Mouse (Mus musculus) midbrain, embryonic 12.5 days (tissue): ENCODE results near the gene Gmeb1. TPM values are rescaled to one million over a fixed set of nuclear protein-coding genes. Genes with fewer than 3 reads are reported as not detected.
"Not testable (repeated sequence)": the region's sequence is repeated elsewhere in the genome, so short reads cannot be mapped to it uniquely, and the experiment has no call there.

Experiments
- ATAC-seq: fragments of 200-750 bp; cut with Nextera tagmentation; 2 replicates; pipeline ENCODE4 v1.8.0; 2017; ENCODE audit warnings: low read depth, moderate TSS enrichment, moderate library complexity; ENCODE audit not compliant: low FRiP score
- H3K27ac ChIP-seq: fragments of 300-500 bp; sonication (generic); replicated peaks from 2 replicates; pipeline ENCODE4 v1.5.1; 2016; ENCODE audit warnings: mild to moderate bottlenecking
- H3K27me3 ChIP-seq: fragments of 300-500 bp; sonication (generic); 2 replicates; pipeline ENCODE4 v1.6.1; 2016; ENCODE audit warnings: mild to moderate bottlenecking
- H3K36me3 ChIP-seq: fragments of 300-500 bp; sonication (generic); 2 replicates; pipeline ENCODE4 v1.6.1; 2016
- H3K4me1 ChIP-seq: fragments of 300-500 bp; sonication (generic); 2 replicates; pipeline ENCODE4 v1.6.1; 2016
- H3K4me2 ChIP-seq: fragments of 300-500 bp; sonication (generic); replicated peaks from 2 replicates; pipeline ENCODE4 v1.6.1; 2016; ENCODE audit warnings: mild to moderate bottlenecking, moderate library complexity
- H3K4me3 ChIP-seq: fragments of 300-500 bp; sonication (generic); 2 replicates; pipeline ENCODE4 v1.5.1; 2016; ENCODE audit warnings: mild to moderate bottlenecking
- H3K9ac ChIP-seq: fragments of 300-500 bp; sonication (generic); replicated peaks from 2 replicates; pipeline ENCODE4 v1.6.1; 2016; ENCODE audit warnings: mild to moderate bottlenecking, moderate library complexity
- H3K9me3 ChIP-seq: fragments of 300-500 bp; sonication (generic); 2 replicates; pipeline ENCODE4 v1.6.1; 2016; ENCODE audit warnings: mild to moderate bottlenecking
- WGBS: fragments of 180-500 bp; shearing (Covaris S2); methylation state at CpG from one replicate; pipeline ENCODE4 v1.1.7; 2016; 5-methylcytosine and 5-hydroxymethylcytosine counted together
- polyA plus RNA-seq: library from polyadenylated mRNA; unstranded; fragments of >200 nt; fragmentation: Nextera tagmentation; extraction: Ambion mirVana; gene quantifications from 2 replicates; pipeline ENCODE4 v1.2.1, GENCODE M21; 2016

The Gmeb1 gene
- polyA plus RNA-seq, 1 experiment from 2014 or later: 46.4 TPM

DNA sequence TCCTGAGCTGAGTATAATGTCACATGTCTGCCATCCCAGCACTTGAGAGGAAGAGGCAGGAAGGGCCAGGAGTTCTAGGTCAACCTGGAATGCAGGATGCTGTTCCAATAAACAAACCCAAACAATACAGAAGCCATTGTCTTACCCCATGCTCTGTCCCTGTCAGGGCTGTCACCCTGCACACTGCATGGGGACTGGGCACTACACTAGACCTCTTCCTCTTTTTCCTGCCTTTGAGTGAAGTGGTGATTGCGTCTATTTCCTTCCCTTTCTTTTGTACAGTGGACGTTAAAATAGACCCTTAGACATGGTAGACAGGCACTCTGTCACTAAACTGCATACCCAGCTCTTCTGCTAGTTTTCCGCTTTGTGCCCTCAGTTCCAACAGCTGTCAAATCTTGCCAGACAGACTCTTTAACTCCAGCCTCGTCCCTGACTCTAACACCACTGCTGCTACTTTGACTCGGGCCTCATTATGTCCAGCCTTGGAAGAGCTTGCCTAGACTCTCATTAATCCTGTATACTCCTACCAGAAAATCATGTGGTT lies 13.9 kb downstream of the Gmeb1 start:
- Histone ChIP-seq H3K4me3 (no peak overlapping the region), H3K27me3 (no peaks in the 10 kb centered on the region), H3K27ac (no peak overlapping the region), H3K4me1 (no peaks in the 10 kb centered on the region), H3K9ac (no peak overlapping the region), H3K4me2 (no peak overlapping the region), H3K36me3 (peaks cover 92% of the 10 kb centered on the region), H3K9me3 (no peaks in the 10 kb centered on the region)
- ATAC-seq: no peak
- WGBS: 90% methylated on average over 5 of the region's 5 CpGs

DNA sequence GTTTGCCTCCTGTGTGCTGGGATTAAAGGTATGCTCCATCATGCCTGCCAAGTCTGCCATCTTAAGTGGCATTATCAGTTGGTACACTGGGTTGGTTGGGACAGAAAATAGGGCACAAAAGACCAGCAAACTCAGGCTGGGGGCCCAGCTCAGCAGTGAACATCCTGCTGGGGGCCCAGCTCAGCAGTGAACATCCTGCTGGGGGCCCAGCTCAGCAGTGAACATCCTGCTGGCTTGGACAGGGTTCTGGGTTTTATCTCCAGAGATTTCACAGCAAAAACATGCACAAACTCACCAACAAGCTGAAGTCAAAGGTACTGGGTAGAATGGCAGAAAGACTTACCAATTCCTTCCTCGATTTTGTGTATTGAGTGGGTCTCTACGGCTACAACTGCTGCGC lies 15.8 kb downstream of the Gmeb1 start:
- Histone ChIP-seq H3K4me2 (no peak overlapping the region), H3K9me3 (no peaks in the 10 kb centered on the region), H3K27ac (no peak overlapping the region), H3K4me1 (no peaks in the 10 kb centered on the region), H3K27me3 (no peaks in the 10 kb centered on the region), H3K9ac (no peak overlapping the region), H3K36me3 (peaks cover 92% of the 10 kb centered on the region), H3K4me3 (no peak overlapping the region)
- WGBS: 95% methylated on average over 3 of the region's 3 CpGs
- ATAC-seq: no peak

DNA sequence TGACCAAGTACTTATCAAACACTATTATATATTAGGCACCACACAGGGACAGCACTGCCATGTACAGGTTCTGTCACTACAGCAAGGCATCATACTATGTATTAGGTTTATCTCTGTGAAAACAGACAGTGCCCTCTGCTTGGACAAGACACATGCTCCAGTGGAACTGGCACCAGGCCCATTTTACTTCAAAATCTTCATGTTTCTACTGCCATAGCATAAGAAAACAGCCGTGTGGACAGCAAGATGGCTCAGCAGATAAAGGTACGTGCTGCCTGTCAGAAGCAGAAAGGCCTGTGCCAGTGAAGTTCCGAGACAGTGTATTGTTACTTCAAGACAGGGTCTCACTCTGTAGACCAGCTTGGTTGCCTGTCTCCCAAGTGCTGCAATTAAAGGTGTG lies 20.2 kb downstream of the Gmeb1 start:
- WGBS: 94% methylated on average over 3 of the region's 3 CpGs
- H3K4me1 ChIP-seq: no peaks in the 10 kb centered on the region
- no peak overlapping the region for H3K4me2 ChIP-seq
- no peak for ATAC-seq
- no peak overlapping the region for H3K4me3 ChIP-seq
- H3K27ac ChIP-seq: no peak overlapping the region
- H3K9ac ChIP-seq: no peak overlapping the region
- no peaks in the 10 kb centered on the region for H3K9me3 ChIP-seq
- peaks cover 95% of the 10 kb centered on the region for H3K36me3 ChIP-seq
- no peaks in the 10 kb centered on the region for H3K27me3 ChIP-seq

DNA sequence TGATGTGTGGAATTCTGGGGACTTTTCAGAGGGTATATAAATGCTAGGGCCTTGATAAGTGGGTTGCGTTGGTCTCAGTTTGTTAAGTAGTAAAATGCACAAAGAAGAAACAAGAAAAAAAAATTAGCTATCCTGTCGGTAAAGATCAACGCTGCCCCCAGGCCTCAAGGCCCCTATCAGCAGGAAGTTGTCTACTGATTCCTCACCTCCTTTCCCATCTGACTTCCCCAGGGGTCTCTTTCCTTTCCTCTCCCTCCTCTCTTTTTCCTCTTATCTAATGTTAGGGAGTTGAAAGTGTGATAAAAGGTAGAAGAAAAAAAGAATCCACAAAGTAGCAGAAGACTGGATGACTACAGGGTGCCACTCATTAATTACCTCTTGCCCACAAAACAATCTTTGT lies 21.0 kb downstream of the Gmeb1 start:
- peaks cover 93% of the 10 kb centered on the region for H3K36me3 ChIP-seq
- H3K9me3 ChIP-seq: no peaks in the 10 kb centered on the region
- H3K4me3 ChIP-seq: no peak overlapping the region
- no peaks in the 10 kb centered on the region for H3K27me3 ChIP-seq
- WGBS: 97% methylated on average over 3 of the region's 3 CpGs
- H3K4me2 ChIP-seq: no peak overlapping the region
- H3K27ac ChIP-seq: no peak overlapping the region
- H3K9ac ChIP-seq: no peak overlapping the region
- no peak for ATAC-seq
- no peaks in the 10 kb centered on the region for H3K4me1 ChIP-seq

DNA sequence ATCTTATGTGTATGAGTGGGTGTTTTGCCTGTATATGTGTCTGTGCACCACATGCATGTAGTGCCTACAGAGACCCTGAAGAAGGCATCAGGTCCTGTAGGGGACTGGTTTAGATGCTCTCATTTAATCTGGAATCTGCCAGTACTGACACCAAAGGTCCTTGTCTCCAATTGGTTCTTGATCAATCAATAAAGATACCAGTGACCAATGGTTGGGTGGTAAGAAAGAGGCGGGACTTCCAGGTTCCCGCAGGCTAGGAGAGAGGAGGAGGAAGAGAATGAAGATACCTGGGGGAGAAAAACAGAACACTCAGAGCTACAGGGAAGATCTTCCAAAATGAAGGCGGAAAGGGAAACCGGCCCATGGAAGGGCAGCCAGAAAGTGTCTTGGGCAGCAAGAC lies 23.0 kb downstream of the Gmeb1 start:
- H3K9ac ChIP-seq: no peak overlapping the region
- H3K36me3 ChIP-seq: peaks cover 93% of the 10 kb centered on the region
- H3K4me2 ChIP-seq: no peak overlapping the region
- no peak overlapping the region for H3K27ac ChIP-seq
- ATAC-seq: no peak
- no peak overlapping the region for H3K4me3 ChIP-seq
- no peaks in the 10 kb centered on the region for H3K4me1 ChIP-seq
- 82% methylated on average over 4 of the region's 4 CpGs for WGBS
- H3K27me3 ChIP-seq: no peaks in the 10 kb centered on the region
- no peaks in the 10 kb centered on the region for H3K9me3 ChIP-seq

DNA sequence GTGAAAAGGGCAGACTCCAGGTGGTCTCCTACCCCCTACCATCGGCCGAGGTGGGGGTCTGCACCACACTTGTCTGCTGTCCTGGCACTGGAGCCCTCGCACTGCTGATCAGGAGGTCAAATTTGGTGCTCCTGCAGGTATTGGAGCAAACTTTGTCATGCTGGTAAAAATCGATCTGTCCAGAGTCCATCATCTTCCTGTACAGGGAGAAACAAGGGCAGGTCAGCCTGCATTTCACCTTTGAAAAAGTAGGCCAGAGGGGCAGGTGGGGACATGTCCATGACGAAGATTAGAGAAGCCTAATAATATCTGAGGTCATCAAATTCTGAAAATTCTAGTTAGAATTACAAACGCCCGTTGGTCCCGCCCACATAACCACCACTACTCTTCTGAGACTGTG lies 26.7 kb downstream of the Gmeb1 start:
- no peak overlapping the region for H3K4me3 ChIP-seq
- no peak overlapping the region for H3K4me2 ChIP-seq
- H3K36me3 ChIP-seq: peaks cover 94% of the 10 kb centered on the region
- H3K4me1 ChIP-seq: no peaks in the 10 kb centered on the region
- H3K27ac ChIP-seq: no peak overlapping the region
- no peak overlapping the region for H3K9ac ChIP-seq
- ATAC-seq: no peak
- 96% methylated on average over 8 of the region's 8 CpGs for WGBS
- no peaks in the 10 kb centered on the region for H3K9me3 ChIP-seq
- H3K27me3 ChIP-seq: no peaks in the 10 kb centered on the region

DNA sequence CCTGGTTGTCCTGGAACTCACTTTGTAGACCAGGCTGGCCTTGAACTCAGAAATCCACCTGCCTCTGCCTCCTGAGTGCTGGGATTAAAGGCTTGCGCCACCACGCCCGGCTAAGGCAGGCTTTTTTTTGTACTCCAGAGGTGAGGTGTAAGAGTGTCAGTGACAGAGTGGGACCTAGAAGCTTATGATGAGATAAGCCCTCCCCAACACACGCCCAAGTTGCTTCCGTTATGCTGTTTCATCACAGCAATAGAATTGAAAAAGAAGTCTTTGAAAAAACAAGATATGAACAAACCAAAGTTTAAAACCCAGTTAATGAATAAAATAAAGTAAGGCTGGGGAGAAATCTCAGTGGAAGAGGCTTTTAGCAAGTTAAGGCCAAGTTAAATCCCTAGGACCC lies 31.0 kb downstream of the Gmeb1 start:
- no peak overlapping the region for H3K9ac ChIP-seq
- no peaks in the 10 kb centered on the region for H3K27me3 ChIP-seq
- no peak overlapping the region for H3K4me3 ChIP-seq
- H3K27ac ChIP-seq: no peak overlapping the region
- ATAC-seq: no peak
- 92% methylated on average over 5 of the region's 5 CpGs for WGBS
- no peaks in the 10 kb centered on the region for H3K4me1 ChIP-seq
- H3K36me3 ChIP-seq: peaks cover 89% of the 10 kb centered on the region
- no peak overlapping the region for H3K4me2 ChIP-seq
- H3K9me3 ChIP-seq: no peaks in the 10 kb centered on the region

DNA sequence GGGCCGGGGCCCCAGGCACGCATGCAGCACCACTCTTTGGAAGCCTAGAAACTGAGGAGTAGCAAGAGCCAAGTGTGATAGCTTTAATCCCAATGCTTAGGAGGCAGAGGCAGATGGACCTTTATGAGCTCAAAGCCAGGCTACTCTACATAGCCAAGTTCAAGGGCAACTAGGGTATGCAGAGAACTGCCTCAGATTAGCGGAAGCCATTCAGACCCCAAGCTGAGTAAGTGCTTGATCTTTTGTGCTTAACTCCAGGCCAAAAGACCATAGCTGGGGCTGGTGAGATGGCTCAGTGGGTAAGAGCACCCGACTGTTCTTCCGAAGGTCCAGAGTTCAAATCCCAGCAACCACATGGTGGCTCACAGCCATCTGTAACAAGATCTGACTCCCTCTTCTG lies 39.4 kb downstream of the Gmeb1 start:
- peaks cover 44% of the 10 kb centered on the region for H3K36me3 ChIP-seq
- not testable (repeated sequence) for H3K4me1 ChIP-seq, ATAC-seq, H3K9me3 ChIP-seq, H3K27ac ChIP-seq, H3K27me3 ChIP-seq, H3K4me3 ChIP-seq, H3K9ac ChIP-seq, H3K4me2 ChIP-seq
- WGBS: 94% methylated on average over 5 of the region's 5 CpGs

DNA sequence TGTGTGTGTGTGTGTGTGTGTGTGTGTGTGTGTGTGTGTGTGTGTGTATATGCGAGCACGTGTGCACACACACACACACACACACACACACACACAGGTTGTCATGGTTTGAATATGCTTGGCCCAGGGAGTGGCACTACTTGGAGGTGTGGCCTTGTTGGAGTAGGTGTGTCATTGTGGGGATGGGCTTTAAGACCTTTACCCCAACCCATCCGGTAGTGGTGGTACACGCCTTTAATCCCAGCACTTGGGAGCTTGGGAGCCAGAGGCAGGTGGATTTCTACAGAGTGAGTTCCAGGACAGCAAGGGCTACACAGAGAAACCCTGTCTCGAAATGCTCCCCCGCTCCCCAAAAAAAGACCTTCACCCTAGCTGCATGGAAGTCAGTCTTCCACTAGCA lies 43.0 kb downstream of the Gmeb1 start:
- not testable (repeated sequence) for H3K4me1 ChIP-seq, H3K9ac ChIP-seq, H3K9me3 ChIP-seq, H3K4me2 ChIP-seq, H3K27ac ChIP-seq, H3K27me3 ChIP-seq, ATAC-seq, H3K4me3 ChIP-seq
- WGBS: 73% methylated on average over 6 of the region's 6 CpGs
- peaks cover 13% of the 10 kb centered on the region; the same call in 1 of the 2 replicates for H3K36me3 ChIP-seq

DNA sequence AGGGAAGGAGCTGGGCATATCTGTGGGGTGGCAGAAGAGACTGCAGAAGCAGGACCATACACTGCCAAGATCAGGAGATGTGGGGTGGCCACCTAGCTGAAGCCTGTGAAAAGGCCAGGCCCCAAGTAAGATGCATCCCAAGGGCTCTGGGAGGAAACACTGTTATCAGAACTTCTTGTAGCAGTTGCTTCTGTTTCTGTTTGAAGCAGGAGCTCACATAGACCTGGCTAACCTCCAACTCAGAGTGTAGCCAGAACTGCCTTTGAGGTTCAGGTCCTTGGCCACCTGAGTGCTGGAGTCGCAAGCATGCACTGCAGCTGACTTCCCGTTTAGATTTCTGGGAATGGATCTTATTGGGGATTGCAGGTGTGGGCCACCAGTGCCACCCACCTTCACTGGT lies 43.6 kb downstream of the Gmeb1 start:
- no peak for ATAC-seq
- 81% methylated on average over 2 of the region's 2 CpGs for WGBS

DNA sequence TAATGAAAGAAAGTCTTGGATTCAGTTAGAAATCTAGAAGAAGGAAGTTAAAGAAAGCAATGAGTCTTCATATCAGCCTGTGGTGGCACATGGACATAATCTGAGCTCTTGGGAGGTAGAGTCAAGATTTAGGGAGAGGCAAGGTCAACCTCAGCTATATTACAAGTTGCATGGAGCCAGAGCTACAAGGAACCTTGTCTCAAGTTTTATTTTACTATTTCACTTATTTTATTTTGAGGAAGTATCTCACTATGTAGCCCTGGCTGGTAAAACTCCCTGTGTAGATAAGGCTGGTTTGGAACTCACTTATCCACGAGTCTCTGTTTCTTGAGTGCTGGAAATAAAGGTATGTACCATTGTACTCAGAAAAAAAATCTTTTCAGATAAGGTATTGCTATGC lies 44.8 kb downstream of the Gmeb1 start:
- WGBS: 63% methylated on average over 1 of the region's 1 CpGs
- Histone ChIP-seq H3K4me1 (no peaks in the 10 kb centered on the region), H3K9me3 (no peaks in the 10 kb centered on the region), H3K27me3 (no peaks in the 10 kb centered on the region), H3K36me3 (0 out of 2 replicates have a peak, but pooled peaks cover under 1% of the 10 kb centered on the region), H3K4me2 (no peak overlapping the region), H3K4me3 (no peak overlapping the region), H3K9ac (no peak overlapping the region), H3K27ac (no peak overlapping the region)
- no peak for ATAC-seq

More for the DNA sequence above, 43.6 kb downstream of the Gmeb1 start:
- no peak overlapping the region for H3K9ac ChIP-seq
- H3K4me2 ChIP-seq: no peak overlapping the region
- no peak overlapping the region for H3K27ac ChIP-seq
- peaks cover 7% of the 10 kb centered on the region; the same call in 1 of the 2 replicates for H3K36me3 ChIP-seq
- H3K9me3 ChIP-seq: no peaks in the 10 kb centered on the region
- no peaks in the 10 kb centered on the region for H3K27me3 ChIP-seq
- H3K4me3 ChIP-seq: no peak overlapping the region
- no peaks in the 10 kb centered on the region for H3K4me1 ChIP-seq

DNA sequence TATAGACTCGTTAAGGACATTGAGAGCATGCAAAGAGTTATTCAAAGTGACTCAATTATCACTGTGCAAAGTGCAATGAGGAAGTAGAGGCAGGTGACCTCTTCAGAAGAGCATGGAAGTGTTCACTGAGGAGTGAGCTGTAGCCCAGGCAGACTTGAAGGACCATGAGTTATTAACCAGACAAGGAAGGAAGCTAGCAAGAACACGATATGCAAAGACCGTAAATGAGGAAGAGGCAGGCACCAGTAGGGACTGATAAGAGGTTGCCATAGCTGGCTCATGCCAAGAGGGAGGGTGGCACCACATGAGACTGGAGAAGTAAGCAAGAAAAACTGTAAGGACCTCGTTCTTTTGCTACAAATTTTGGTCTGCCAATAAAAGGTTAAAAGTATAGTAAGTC lies 46.6 kb downstream of the Gmeb1 start:
- 79% methylated on average over 4 of the region's 4 CpGs for WGBS
- no peak overlapping the region for H3K9ac ChIP-seq
- peaks cover 9% of the 10 kb centered on the region for H3K4me1 ChIP-seq
- peaks cover 4% of the 10 kb centered on the region; the same call in 1 of the 2 replicates for H3K36me3 ChIP-seq
- no peak overlapping the region for H3K27ac ChIP-seq
- no peak for ATAC-seq
- H3K4me2 ChIP-seq: no peak overlapping the region
- no peak overlapping the region for H3K4me3 ChIP-seq
- no peaks in the 10 kb centered on the region for H3K27me3 ChIP-seq
- H3K9me3 ChIP-seq: no peaks in the 10 kb centered on the region
